Mouse (Mus musculus): ENCODE measurements around the gene Isl1. TPM values are rescaled to one million over a fixed set of nuclear protein-coding genes. Genes with fewer than 3 reads are reported as not detected.

Gene Isl1
- polyA plus RNA-seq, 1 experiment from 2014 or later = 24.6 TPM

- no peaks in the 10 kb centered on the region for H3K36me3 ChIP-seq (replicated peaks; ENCODE audit: control insufficient read depth, insufficient read depth)
- peaks cover 96% of the 10 kb centered on the region for H3K27me3 ChIP-seq (ENCODE audit: control insufficient read depth, insufficient read depth, low read length)
- 0 out of 2 replicates have a peak, but pooled peaks cover 6% of the 10 kb centered on the region for H3K4me1 ChIP-seq (replicated peaks; ENCODE audit: control insufficient read depth, insufficient read depth, low read length)
- no peak overlapping the region for H3K9ac ChIP-seq
- H3K4me3 ChIP-seq (replicated peaks; ENCODE audit: low read length) = peak overlapping the region; percentile 44; the same call in 1 of the 2 replicates
- ATAC-seq (ENCODE audit: low FRiP score) (no peak), DNase-seq (ENCODE audit: low spot score) (peak; percentile 35)
- 2% methylated on average over 20 of the region's 20 CpGs for WGBS
- no peak overlapping the region for H3K4me2 ChIP-seq (replicated peaks)
- H3K27ac ChIP-seq = no peak overlapping the region
- peaks cover under 1% of the 10 kb centered on the region; the same call in 1 of the 2 replicates for H3K9me3 ChIP-seq (ENCODE audit: control insufficient read depth, low read length)
These were observed 1.2 kb downstream of the Isl1 start for GRCm38 (mm10) chr13:116308121-116308932.

- no peak overlapping the region; the same call in 1 of the 2 replicates for H3K4me3 ChIP-seq (replicated peaks; ENCODE audit: low read length)
- no peaks in the 10 kb centered on the region for H3K36me3 ChIP-seq (replicated peaks; ENCODE audit: control insufficient read depth, insufficient read depth)
- no peak for ATAC-seq (ENCODE audit: low FRiP score)
- WGBS = 0% methylated on average over 6 of the region's 6 CpGs
- H3K9me3 ChIP-seq (ENCODE audit: control insufficient read depth, low read length) = no peaks in the 10 kb centered on the region
- DNase-seq (ENCODE audit: low spot score) = no peak
- H3K27me3 ChIP-seq (ENCODE audit: control insufficient read depth, insufficient read depth, low read length) = peaks cover 96% of the 10 kb centered on the region
- no peak overlapping the region for H3K27ac ChIP-seq
- no peak overlapping the region for H3K4me2 ChIP-seq (replicated peaks)
- H3K9ac ChIP-seq = no peak overlapping the region
- H3K4me1 ChIP-seq (replicated peaks; ENCODE audit: control insufficient read depth, insufficient read depth, low read length) = 0 out of 2 replicates have a peak, but pooled peaks cover 6% of the 10 kb centered on the region
These were observed 2.9 kb downstream of the Isl1 start for GRCm38 (mm10) chr13:116306591-116306990.

GRCm38 (mm10) chr13:116305721-116306120 lies 3.8 kb downstream of the Isl1 start:
- DNase-seq (ENCODE audit: low spot score) (no peak), ATAC-seq (ENCODE audit: low FRiP score) (no peak)
- no peaks in the 10 kb centered on the region for H3K36me3 ChIP-seq (replicated peaks; ENCODE audit: control insufficient read depth, insufficient read depth)
- 0 out of 2 replicates have a peak, but pooled peaks cover 6% of the 10 kb centered on the region for H3K4me1 ChIP-seq (replicated peaks; ENCODE audit: control insufficient read depth, insufficient read depth, low read length)
- WGBS = 9% methylated on average over 2 of the region's 2 CpGs
- H3K27me3 ChIP-seq (ENCODE audit: control insufficient read depth, insufficient read depth, low read length) = peaks cover 96% of the 10 kb centered on the region
- no peak overlapping the region for H3K9ac ChIP-seq
- no peak overlapping the region; the same call in 1 of the 2 replicates for H3K4me3 ChIP-seq (replicated peaks; ENCODE audit: low read length)
- no peaks in the 10 kb centered on the region for H3K9me3 ChIP-seq (ENCODE audit: control insufficient read depth, low read length)
- H3K27ac ChIP-seq = no peak overlapping the region
- no peak overlapping the region for H3K4me2 ChIP-seq (replicated peaks)

- ATAC-seq (ENCODE audit: low FRiP score) = no peak
- DNase-seq (ENCODE audit: low spot score) = no peak
- 0 out of 2 replicates have a peak, but pooled peaks cover 2% of the 10 kb centered on the region for H3K4me1 ChIP-seq (replicated peaks; ENCODE audit: control insufficient read depth, insufficient read depth, low read length)
- WGBS = under 1% methylated on average over 25 of the region's 25 CpGs
- H3K27me3 ChIP-seq (ENCODE audit: control insufficient read depth, insufficient read depth, low read length) = peaks cover 97% of the 10 kb centered on the region
- no peak overlapping the region for H3K9ac ChIP-seq
- no peak overlapping the region for H3K4me2 ChIP-seq (replicated peaks)
- no peak overlapping the region for H3K4me3 ChIP-seq (replicated peaks; ENCODE audit: low read length)
- H3K27ac ChIP-seq = no peak overlapping the region
- no peaks in the 10 kb centered on the region for H3K36me3 ChIP-seq (replicated peaks; ENCODE audit: control insufficient read depth, insufficient read depth)
- no peaks in the 10 kb centered on the region for H3K9me3 ChIP-seq (ENCODE audit: control insufficient read depth, low read length)
These were observed 4.6 kb downstream of the Isl1 start for GRCm38 (mm10) chr13:116304713-116305470.

GRCm38 (mm10) chr13:116303766-116304165 lies 5.7 kb downstream of the Isl1 start:
- ATAC-seq (ENCODE audit: low FRiP score) = no peak
- Histone ChIP-seq H3K27ac (no peak overlapping the region; the same call in 1 of the 2 replicates), H3K27me3 (ENCODE audit: control insufficient read depth, insufficient read depth, low read length) (peaks cover 96% of the 10 kb centered on the region), H3K4me1 (replicated peaks; ENCODE audit: control insufficient read depth, insufficient read depth, low read length) (no peaks in the 10 kb centered on the region), H3K4me2 (replicated peaks) (peak overlapping the region; percentile 27; the same call in 1 of the 2 replicates), H3K9me3 (ENCODE audit: control insufficient read depth, low read length) (no peaks in the 10 kb centered on the region), H3K36me3 (replicated peaks; ENCODE audit: control insufficient read depth, insufficient read depth) (no peaks in the 10 kb centered on the region), H3K4me3 (replicated peaks; ENCODE audit: low read length) (no peak overlapping the region), H3K9ac (no peak overlapping the region)
- WGBS = 1% methylated on average over 6 of the region's 6 CpGs
- no peak for DNase-seq (ENCODE audit: low spot score)

GRCm38 (mm10) chr13:116302861-116303260 lies 6.6 kb downstream of the Isl1 start:
- Histone ChIP-seq H3K4me1 (replicated peaks; ENCODE audit: control insufficient read depth, insufficient read depth, low read length) (no peaks in the 10 kb centered on the region), H3K9me3 (ENCODE audit: control insufficient read depth, low read length) (no peaks in the 10 kb centered on the region), H3K4me2 (replicated peaks) (peak overlapping the region; percentile 27; the same call in 1 of the 2 replicates), H3K27me3 (ENCODE audit: control insufficient read depth, insufficient read depth, low read length) (peaks cover 94% of the 10 kb centered on the region), H3K36me3 (replicated peaks; ENCODE audit: control insufficient read depth, insufficient read depth) (no peaks in the 10 kb centered on the region), H3K27ac (peak overlapping the region; percentile 34; the same call in 1 of the 2 replicates), H3K9ac (no peak overlapping the region), H3K4me3 (replicated peaks; ENCODE audit: low read length) (no peak overlapping the region; the same call in 1 of the 2 replicates)
- ATAC-seq (ENCODE audit: low FRiP score) = no peak
- 1% methylated on average over 15 of the region's 15 CpGs for WGBS
- no peak for DNase-seq (ENCODE audit: low spot score)

GRCm38 (mm10) chr13:116301706-116302105 lies 7.8 kb downstream of the Isl1 start:
- Histone ChIP-seq H3K27me3 (ENCODE audit: control insufficient read depth, insufficient read depth, low read length) (peaks cover 94% of the 10 kb centered on the region), H3K4me2 (replicated peaks) (peak overlapping the region; percentile 17; the same call in 1 of the 2 replicates), H3K9me3 (ENCODE audit: control insufficient read depth, low read length) (no peaks in the 10 kb centered on the region), H3K27ac (no peak overlapping the region), H3K4me1 (replicated peaks; ENCODE audit: control insufficient read depth, insufficient read depth, low read length) (no peaks in the 10 kb centered on the region), H3K9ac (no peak overlapping the region), H3K36me3 (replicated peaks; ENCODE audit: control insufficient read depth, insufficient read depth) (no peaks in the 10 kb centered on the region), H3K4me3 (replicated peaks; ENCODE audit: low read length) (no peak overlapping the region)
- WGBS = 2% methylated on average over 3 of the region's 3 CpGs
- DNase-seq (ENCODE audit: low spot score) = no peak
- ATAC-seq (ENCODE audit: low FRiP score) = no peak

- 4% methylated on average over 7 of the region's 7 CpGs for WGBS
- H3K9ac ChIP-seq = no peak overlapping the region
These were observed 10.2 kb downstream of the Isl1 start for GRCm38 (mm10) chr13:116299241-116299640.

GRCm38 (mm10) chr13:116298641-116299170 lies 10.8 kb downstream of the Isl1 start:
- Histone ChIP-seq H3K4me2 (replicated peaks) (no peak overlapping the region), H3K4me1 (replicated peaks; ENCODE audit: control insufficient read depth, insufficient read depth, low read length) (no peaks in the 10 kb centered on the region), H3K27me3 (ENCODE audit: control insufficient read depth, insufficient read depth, low read length) (peaks cover 96% of the 10 kb centered on the region), H3K36me3 (replicated peaks; ENCODE audit: control insufficient read depth, insufficient read depth) (no peaks in the 10 kb centered on the region), H3K9me3 (ENCODE audit: control insufficient read depth, low read length) (no peaks in the 10 kb centered on the region), H3K27ac (no peak overlapping the region), H3K9ac (no peak overlapping the region), H3K4me3 (replicated peaks; ENCODE audit: low read length) (no peak overlapping the region)
- ATAC-seq (ENCODE audit: low FRiP score) (no peak), DNase-seq (ENCODE audit: low spot score) (no peak)
- 2% methylated on average over 13 of the region's 13 CpGs for WGBS

More at GRCm38 (mm10) chr13:116299241-116299640, 10.2 kb downstream of the Isl1 start:
- Histone ChIP-seq H3K27me3 (ENCODE audit: control insufficient read depth, insufficient read depth, low read length) (peaks cover 96% of the 10 kb centered on the region), H3K27ac (no peak overlapping the region), H3K9me3 (ENCODE audit: control insufficient read depth, low read length) (no peaks in the 10 kb centered on the region), H3K36me3 (replicated peaks; ENCODE audit: control insufficient read depth, insufficient read depth) (no peaks in the 10 kb centered on the region), H3K4me1 (replicated peaks; ENCODE audit: control insufficient read depth, insufficient read depth, low read length) (no peaks in the 10 kb centered on the region), H3K4me2 (replicated peaks) (no peak overlapping the region), H3K4me3 (replicated peaks; ENCODE audit: low read length) (no peak overlapping the region)
- ATAC-seq (ENCODE audit: low FRiP score) = no peak
- no peak for DNase-seq (ENCODE audit: low spot score)
